Mouse (Mus musculus): Measurements from ENCODE around the gene Rabac1. TPM values are rescaled to one million over a fixed set of nuclear protein-coding genes. Genes with fewer than 3 reads are reported as not detected.
A peak's percentile ranks its signal among the peaks of the same experiment; 100 is the strongest.

Rabac1 gene
- polyA plus RNA-seq, 1 experiment from 2014 or later, result 211 TPM

- no peak for ATAC-seq
- TF ChIP-seq CTCF (IDR thresholded peaks at IDR 0.05), result no peak
- in situ Hi-C loops (cut with MboI; ENCODE audit: low pct_unique_long_range_greater_than_20kb), result no loop called here
- ChIA-PET CTCF (no interaction called here), POLR2A (no interaction called here)
- peaks cover 14% of the 10 kb centered on the region for H3K27me3 ChIP-seq
- no peak for DNase-seq (ENCODE audit: low read depth, low spot score)
These were observed 32.3 kb upstream of the Rabac1 start for GRCm38 (mm10) chr7:25004806-25005205.

DNA sequence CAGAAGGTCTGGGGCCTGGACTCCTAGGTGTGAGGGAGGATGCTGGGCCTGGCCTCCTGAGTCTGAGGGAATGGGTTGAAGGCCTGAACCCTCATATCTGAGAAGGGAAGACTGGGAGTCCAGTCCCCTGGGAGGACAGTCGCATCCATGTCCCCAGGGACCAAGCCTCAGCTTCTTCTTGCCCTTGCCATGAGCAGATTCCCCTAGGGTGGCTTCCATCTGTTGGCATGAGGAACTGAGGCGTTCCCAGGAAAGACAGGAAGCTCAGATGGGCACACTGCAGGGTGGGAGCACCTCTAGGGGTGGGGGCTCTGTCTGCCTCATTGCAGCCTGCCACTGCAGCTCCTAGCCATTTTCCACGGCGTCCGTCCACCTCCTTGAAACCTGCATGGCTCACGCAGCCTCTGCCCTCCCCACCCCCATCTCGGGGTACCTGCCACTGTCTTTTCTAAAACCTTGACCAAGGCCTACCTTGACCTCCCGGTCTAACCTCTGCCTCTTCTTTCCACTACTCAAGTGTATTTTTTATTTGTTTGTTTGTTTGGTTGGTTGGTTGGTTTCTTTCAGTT lies 31.4 kb upstream of the Rabac1 start:
- in situ Hi-C loops (cut with MboI; ENCODE audit: low pct_unique_long_range_greater_than_20kb), result no loop called here

DNA sequence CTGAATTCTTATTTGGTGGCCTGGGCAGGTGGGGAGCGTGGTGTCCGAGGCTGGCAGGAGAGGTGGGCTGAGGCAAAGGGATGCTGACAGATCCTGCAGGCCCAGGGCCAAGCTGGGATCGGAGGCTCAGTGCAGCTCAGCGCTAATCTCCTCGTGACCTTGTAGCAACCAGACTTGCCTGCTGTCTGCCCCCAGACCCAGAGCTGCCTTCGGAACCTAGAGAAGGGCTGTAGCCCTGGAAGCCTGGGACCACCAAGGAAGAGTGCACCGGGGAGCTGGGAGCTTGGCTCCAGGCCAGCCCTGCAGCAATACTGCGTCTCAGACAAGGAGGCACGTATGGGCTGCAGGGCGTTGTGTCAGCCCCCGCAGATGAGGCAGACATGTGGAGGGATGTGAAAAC lies 30.7 kb upstream of the Rabac1 start:
- CTCF ChIA-PET, result no interaction called here
- ATAC-seq (no peak), DNase-seq (ENCODE audit: low read depth, low spot score) (no peak)
- no peak for TF ChIP-seq CTCF (IDR thresholded peaks at IDR 0.05)
- peaks cover 14% of the 10 kb centered on the region for H3K27me3 ChIP-seq
- in situ Hi-C loops (cut with MboI; ENCODE audit: low pct_unique_long_range_greater_than_20kb), result no loop called here
- POLR2A ChIA-PET, result no interaction called here

More for the DNA sequence above, 31.4 kb upstream of the Rabac1 start:
- no peak for TF ChIP-seq CTCF (IDR thresholded peaks at IDR 0.05)
- peaks cover 14% of the 10 kb centered on the region for H3K27me3 ChIP-seq
- ChIA-PET CTCF (no interaction called here), POLR2A (no interaction called here)
- ATAC-seq (no peak), DNase-seq (ENCODE audit: low read depth, low spot score) (no peak)

DNA sequence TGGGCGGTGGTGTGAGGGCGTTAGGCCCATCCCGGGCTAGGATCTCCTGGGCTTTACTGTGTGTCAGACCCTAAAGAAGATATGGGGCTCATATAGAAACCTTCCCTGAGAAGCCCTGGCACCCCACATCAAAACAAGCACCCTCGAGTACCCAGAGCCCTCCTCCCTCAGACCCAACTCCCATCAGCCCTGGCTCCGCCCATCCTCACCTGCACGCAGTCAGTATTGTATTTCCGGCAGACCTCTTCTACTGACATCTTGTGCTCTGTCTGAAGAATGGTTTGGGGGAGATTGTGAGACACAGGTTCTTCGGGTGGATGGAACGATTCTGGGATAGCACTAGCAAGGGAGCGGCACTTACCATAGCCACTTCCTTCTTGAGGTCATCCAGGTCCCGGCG lies 28.2 kb upstream of the Rabac1 start:
- no peak for TF ChIP-seq CTCF (IDR thresholded peaks at IDR 0.05)
- ATAC-seq (no peak), DNase-seq (ENCODE audit: low read depth, low spot score) (no peak)
- POLR2A ChIA-PET, result no interaction called here
- CTCF ChIA-PET, result no interaction called here
- H3K27me3 ChIP-seq, result peaks cover 14% of the 10 kb centered on the region
- in situ Hi-C loops (cut with MboI; ENCODE audit: low pct_unique_long_range_greater_than_20kb), result no loop called here

DNA sequence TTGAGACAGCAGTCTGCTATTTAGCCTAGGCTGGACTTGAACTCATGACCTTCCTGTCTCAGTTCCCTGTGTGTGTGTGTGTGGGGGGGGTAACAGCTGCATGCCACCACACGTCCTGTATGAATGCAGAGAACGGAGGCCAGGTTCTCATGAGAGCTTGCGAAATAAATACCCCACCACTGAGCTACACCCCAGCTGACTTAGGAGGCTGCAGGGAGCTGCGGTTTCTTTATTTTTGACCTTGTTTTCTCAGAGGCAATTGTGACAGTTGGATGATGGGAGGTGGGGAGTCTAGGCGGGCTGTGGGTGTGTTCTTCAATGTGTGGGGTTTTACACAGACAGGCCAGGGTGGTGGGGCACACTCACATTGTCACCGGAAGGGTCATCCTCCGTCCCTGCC lies 27.7 kb upstream of the Rabac1 start:
- DNase-seq (ENCODE audit: low read depth, low spot score) (no peak), ATAC-seq (no peak)
- CTCF ChIA-PET, result no interaction called here
- peaks cover 10% of the 10 kb centered on the region for H3K27me3 ChIP-seq
- no peak for TF ChIP-seq CTCF (IDR thresholded peaks at IDR 0.05)
- in situ Hi-C loops (cut with MboI; ENCODE audit: low pct_unique_long_range_greater_than_20kb), result no loop called here
- POLR2A ChIA-PET, result no interaction called here

GRCm38 (mm10) chr7:24993081-24993480 lies 20.5 kb upstream of the Rabac1 start:
- ChIA-PET CTCF (interaction anchor here (1.5 kb wide), 1 partner anchor 19 kb away, joined by 6 read pairs; no protein-coding TSS in a partner anchor), POLR2A (no interaction called here)
- peak; percentile 54 for ATAC-seq
- TF ChIP-seq CTCF (IDR thresholded peaks at IDR 0.05), result no peak
- H3K27me3 ChIP-seq, result peaks cover 5% of the 10 kb centered on the region
- in situ Hi-C loops (cut with MboI; ENCODE audit: low pct_unique_long_range_greater_than_20kb), result no loop called here
- no peak for DNase-seq (ENCODE audit: low read depth, low spot score)

DNA sequence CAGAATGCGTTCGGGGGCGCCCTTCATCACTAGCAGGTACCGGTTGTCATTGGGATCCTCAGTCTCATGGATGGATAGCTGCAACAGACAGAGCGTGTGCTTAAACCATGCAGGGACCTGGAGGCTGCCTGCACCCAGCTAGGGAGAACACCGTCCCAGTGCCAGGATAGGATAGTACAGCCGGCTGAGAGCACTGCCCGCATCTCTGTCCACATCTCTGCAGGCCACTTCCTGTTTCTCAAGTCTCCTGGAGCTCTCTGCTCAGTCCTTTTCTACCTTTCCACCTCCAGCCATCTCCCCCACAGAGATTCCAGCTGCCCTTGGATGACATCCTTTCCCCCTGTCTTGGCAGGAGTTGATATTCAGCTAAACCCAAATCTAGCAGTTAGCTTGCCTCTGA lies 17.9 kb upstream of the Rabac1 start:
- in situ Hi-C loops (cut with MboI; ENCODE audit: low pct_unique_long_range_greater_than_20kb), result no loop called here
- TF ChIP-seq CTCF (IDR thresholded peaks at IDR 0.05), result no peak
- DNase-seq (ENCODE audit: low read depth, low spot score), result no peak
- ChIA-PET POLR2A (no interaction called here), CTCF (no interaction called here)
- H3K27me3 ChIP-seq, result peaks cover 5% of the 10 kb centered on the region
- no peak for ATAC-seq

DNA sequence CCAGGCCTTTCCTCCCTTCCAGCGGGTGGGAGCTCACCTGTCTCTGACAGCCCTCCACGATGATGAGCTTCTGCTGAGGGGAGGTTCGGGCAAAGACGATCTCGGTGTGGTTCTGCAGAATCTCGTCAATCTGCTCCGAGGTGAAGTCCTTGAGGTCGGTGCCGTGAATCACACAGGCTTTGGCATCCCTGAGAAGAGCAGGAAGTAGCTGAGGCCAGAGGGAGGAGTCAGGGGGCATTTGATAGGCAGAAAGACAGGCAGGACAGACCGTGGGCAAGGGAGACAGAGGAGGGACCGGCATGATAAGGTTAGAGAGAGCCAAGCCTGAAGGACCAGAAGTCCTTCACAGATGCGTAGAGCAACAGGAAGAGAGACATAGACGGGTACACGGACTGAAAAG lies 15.4 kb upstream of the Rabac1 start:
- DNase-seq (ENCODE audit: low read depth, low spot score) (no peak), ATAC-seq (no peak)
- CTCF ChIA-PET, result interaction anchor here (0.6 kb wide), 1 partner anchor 15 kb away, joined by 3 read pairs; the partner anchor contains the start of gene Rabac1
- in situ Hi-C loops (cut with MboI; ENCODE audit: low pct_unique_long_range_greater_than_20kb), result no loop called here
- POLR2A ChIA-PET, result no interaction called here
- H3K27me3 ChIP-seq, result peaks cover 5% of the 10 kb centered on the region
- TF ChIP-seq CTCF (IDR thresholded peaks at IDR 0.05), result no peak

DNA sequence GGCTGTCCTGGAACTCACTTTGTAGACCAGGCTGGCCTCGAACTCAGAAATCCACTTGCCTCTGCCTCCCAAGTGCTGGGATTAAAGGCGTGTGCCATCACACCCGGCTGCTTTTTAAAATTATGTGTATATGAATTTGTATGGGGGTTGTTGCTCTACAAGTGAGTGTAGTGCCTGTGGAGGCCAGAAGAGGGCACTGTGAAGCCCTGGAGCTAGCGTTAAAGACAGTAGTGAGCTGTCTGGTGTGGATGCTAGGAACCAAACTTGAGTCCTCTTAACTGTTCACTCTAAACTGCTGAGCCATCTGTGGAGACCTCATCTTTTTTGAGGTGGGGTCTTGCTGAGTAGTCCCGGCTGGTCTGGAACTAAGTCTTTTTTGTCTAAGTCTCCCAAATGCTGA lies 13.2 kb upstream of the Rabac1 start:
- in situ Hi-C loops (cut with MboI; ENCODE audit: low pct_unique_long_range_greater_than_20kb), result no loop called here
- no peak for DNase-seq (ENCODE audit: low read depth, low spot score)
- H3K27me3 ChIP-seq, result peaks cover 9% of the 10 kb centered on the region
- POLR2A ChIA-PET, result no interaction called here
- TF ChIP-seq CTCF (IDR thresholded peaks at IDR 0.05), result no peak
- ATAC-seq, result no peak
- CTCF ChIA-PET, result interaction anchor here (1.7 kb wide), 1 partner anchor 13 kb away, joined by 4 read pairs; the partner anchor contains the start of gene Rabac1

DNA sequence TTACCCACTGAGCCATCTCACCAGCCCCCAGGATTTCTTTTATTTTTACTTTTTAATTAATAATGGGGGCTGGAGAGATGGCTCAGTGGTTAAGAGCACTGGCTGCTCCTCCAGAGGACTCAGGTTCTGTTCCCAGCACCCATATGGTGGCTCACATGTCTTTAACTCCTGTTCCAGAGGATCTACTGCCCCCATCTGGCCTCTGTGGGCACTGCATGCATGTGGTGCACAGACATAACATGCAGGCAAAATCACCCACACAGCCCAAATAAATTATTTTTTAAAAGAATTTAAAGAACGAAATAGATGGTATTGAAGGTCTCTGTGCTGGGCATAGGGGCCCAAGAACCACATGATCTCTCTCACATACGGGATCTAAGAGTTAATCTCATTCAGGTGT lies 11.8 kb upstream of the Rabac1 start:
- H3K27me3 ChIP-seq, result peaks cover 6% of the 10 kb centered on the region
- ATAC-seq (no peak), DNase-seq (ENCODE audit: low read depth, low spot score) (no peak)
- POLR2A ChIA-PET, result no interaction called here
- CTCF ChIA-PET, result interaction anchor here (1.3 kb wide), 1 partner anchor 9 kb away, joined by 3 read pairs; no protein-coding TSS in a partner anchor
- no peak for TF ChIP-seq CTCF (IDR thresholded peaks at IDR 0.05)
- in situ Hi-C loops (cut with MboI; ENCODE audit: low pct_unique_long_range_greater_than_20kb), result no loop called here

- in situ Hi-C loops (cut with MboI; ENCODE audit: low pct_unique_long_range_greater_than_20kb), result no loop called here
- POLR2A ChIA-PET, result no interaction called here
- CTCF ChIA-PET, result no interaction called here
- DNase-seq (ENCODE audit: low read depth, low spot score), result no peak
- no peak for ATAC-seq
- TF ChIP-seq CTCF (IDR thresholded peaks at IDR 0.05), result no peak
- peaks cover 8% of the 10 kb centered on the region for H3K27me3 ChIP-seq
These were observed 10.8 kb upstream of the Rabac1 start for GRCm38 (mm10) chr7:24983396-24983795.

- POLR2A ChIA-PET, result no interaction called here
- TF ChIP-seq CTCF (IDR thresholded peaks at IDR 0.05), result no peak
- peaks cover 14% of the 10 kb centered on the region for H3K27me3 ChIP-seq
- no peak for ATAC-seq
- CTCF ChIA-PET, result no interaction called here
- DNase-seq (ENCODE audit: low read depth, low spot score), result no peak
- in situ Hi-C loops (cut with MboI; ENCODE audit: low pct_unique_long_range_greater_than_20kb), result no loop called here
These were observed 7.9 kb upstream of the Rabac1 start for GRCm38 (mm10) chr7:24980439-24980838.

Data from Patski (cell line).